Mouse (Mus musculus) adrenal gland, postnatal 4 days (tissue): ENCODE data around the gene Ppp3r1. TPM values are rescaled to one million over a fixed set of nuclear protein-coding genes. Genes with fewer than 3 reads are reported as not detected.

ENCODE experiments used
- DNase-seq, 2 experiments: peaks; one replicate each; pipeline ENCODE4 v3.0.0; 2021 to 2022; ENCODE audit warnings: low spot score in 2 of 2, mixed read lengths in 2 of 2
- long read RNA-seq, 2 experiments: library from polyadenylated mRNA; stranded (forward); transcript quantifications; one replicate each; pipeline ENCODE4 v2.0.0; 2021
- total RNA-seq, 2 experiments: library from RNA; stranded (reverse); gene quantifications; 2 replicates each; pipeline ENCODE4 v1.2.3; 2021

Gene Ppp3r1
- total RNA-seq = 100 to 1,000 TPM; 109 to 113 TPM
- long read RNA-seq, experiment 1, transcript Ppp3r1-201 (6 exons, 2,859 nt) = major isoform, 26 of 28 reads
- long read RNA-seq, experiment 1, partial matches to known transcripts = 1 of 28 reads
- long read RNA-seq, experiment 1, other reads (novel, unspliced or antisense) = 1 of 28 reads
- long read RNA-seq, experiment 2, transcript Ppp3r1-201 (6 exons, 2,859 nt) = major isoform, 45 of 53 reads
- long read RNA-seq, experiment 2, partial matches to known transcripts = 6 of 53 reads
- long read RNA-seq, experiment 2, other reads (novel, unspliced or antisense) = 2 of 53 reads

GRCm38 (mm10) chr11:17158858-17159737, at the start of gene Ppp3r1:
Ppp3r1 (plus strand) TSS chr11:17159263.
- peak; percentile 94 to 96 for DNase-seq

GRCm38 (mm10) chr11:17112419-17113090, 46.5 kb upstream of the Ppp3r1 start:
- no peak for DNase-seq

- no peak for DNase-seq
Observed at GRCm38 (mm10) chr11:17126418-17126817, 32.6 kb upstream of the Ppp3r1 start.

GRCm38 (mm10) chr11:17135638-17136037, 23.4 kb upstream of the Ppp3r1 start:
- no peak for DNase-seq

GRCm38 (mm10) chr11:17138306-17139033, 20.6 kb upstream of the Ppp3r1 start:
- no peak for DNase-seq

- peak; percentile 7 to 13 for DNase-seq
Observed at GRCm38 (mm10) chr11:17159738-17160241, 727 bp downstream of the Ppp3r1 start.

GRCm38 (mm10) chr11:17160242-17160641, 1.2 kb downstream of the Ppp3r1 start:
- peak in 1 of 2 experiments; percentile 8 for DNase-seq

GRCm38 (mm10) chr11:17163956-17164355, 4.9 kb downstream of the Ppp3r1 start:
- DNase-seq = no peak

GRCm38 (mm10) chr11:17166627-17167026, 7.6 kb downstream of the Ppp3r1 start:
- DNase-seq = no peak

GRCm38 (mm10) chr11:17169262-17169661, 10.2 kb downstream of the Ppp3r1 start:
- DNase-seq = no peak

- no peak for DNase-seq
Observed at GRCm38 (mm10) chr11:17170938-17171729, 12.1 kb downstream of the Ppp3r1 start.

GRCm38 (mm10) chr11:17172300-17172699, 13.2 kb downstream of the Ppp3r1 start:
- DNase-seq = no peak

GRCm38 (mm10) chr11:17176638-17177037, 17.6 kb downstream of the Ppp3r1 start:
- DNase-seq = no peak

- DNase-seq = no peak
Observed at GRCm38 (mm10) chr11:17180753-17181152, 21.7 kb downstream of the Ppp3r1 start.

GRCm38 (mm10) chr11:17181807-17182206, 22.7 kb downstream of the Ppp3r1 start, which contains the start of gene Wdr92:
Wdr92 (plus strand) TSS chr11:17182107.
- DNase-seq = no peak

- DNase-seq = no peak
Observed at GRCm38 (mm10) chr11:17183165-17183564, 24.1 kb downstream of the Ppp3r1 start.

GRCm38 (mm10) chr11:17187649-17188048, 28.6 kb downstream of the Ppp3r1 start:
- DNase-seq = no peak

GRCm38 (mm10) chr11:17188786-17189185, 29.7 kb downstream of the Ppp3r1 start:
- DNase-seq = no peak

GRCm38 (mm10) chr11:17192151-17192844, 33.2 kb downstream of the Ppp3r1 start:
- no peak for DNase-seq
